Mouse (Mus musculus) neural tube, embryonic 11.5 days (tissue): ENCODE measurements around the gene Spata21. TPM values are rescaled to one million over a fixed set of nuclear protein-coding genes. Genes with fewer than 3 reads are reported as not detected.

Experiments
- polyA plus RNA-seq: library from polyadenylated mRNA; unstranded; fragments of >200 nt; fragmentation: Nextera tagmentation; extraction: Ambion mirVana; gene quantifications from 2 replicates; pipeline ENCODE4 v1.2.1, GENCODE M21; 2014

Gene Spata21
- polyA plus RNA-seq, 1 experiment from 2014 or later, result not detected

Other genes with a start within 250 kb of the Spata21 start
- gene Padi1, start 242.6 kb upstream of the Spata21 start, polyA plus RNA-seq, result 0.22 TPM in 1 of 2 replicates, not detected in the other
- 1.1 and 1.7 TPM in 2 replicates for gene Padi2, start 182.0 kb upstream of the Spata21 start, polyA plus RNA-seq
- 408 and 418 TPM in 2 replicates for gene Sdhb, start 127.1 kb upstream of the Spata21 start, polyA plus RNA-seq
- gene Atp13a2, start 101.5 kb upstream of the Spata21 start, polyA plus RNA-seq, result 58.7 and 59.7 TPM in 2 replicates
- 279 and 295 TPM in 2 replicates for gene Mfap2, start 77.9 kb upstream of the Spata21 start, polyA plus RNA-seq
- 7.9 and 10.3 TPM in 2 replicates for gene Crocc, start 27.8 kb upstream of the Spata21 start, polyA plus RNA-seq
- 47.7 and 53.0 TPM in 2 replicates for gene Necap2, start 10.0 kb upstream of the Spata21 start, polyA plus RNA-seq
- 30.7 and 32.1 TPM in 2 replicates for gene Szrd1, start 51.4 kb downstream of the Spata21 start, polyA plus RNA-seq
- 29.3 and 30.3 TPM in 2 replicates for gene Fbxo42, start 59.6 kb downstream of the Spata21 start, polyA plus RNA-seq
- gene Rsg1, start 125.6 kb downstream of the Spata21 start, polyA plus RNA-seq, result 5.4 and 6.5 TPM in 2 replicates
- gene Arhgef19, start 151.2 kb downstream of the Spata21 start, polyA plus RNA-seq, result 1.2 and 2.3 TPM in 2 replicates
- gene Epha2, start 212.9 kb downstream of the Spata21 start, polyA plus RNA-seq, result 1.6 and 2.5 TPM in 2 replicates